Mouse (Mus musculus) MEL (cell line): ENCODE measurements around the gene Ccl7. TPM values are rescaled to one million over a fixed set of nuclear protein-coding genes. Genes with fewer than 3 reads are reported as not detected.

Source experiments
- DNase-seq: peaks from one replicate; pipeline ENCODE4 v3.0.0; 2011; ENCODE audit warnings: low read depth, low spot score
- H3K27ac ChIP-seq: 2 replicates; pipeline ENCODE4 v1.5.1; 2012; ENCODE audit warnings: low read depth, mild to moderate bottlenecking, control low read depth, low read length, moderate library complexity; ENCODE audit not compliant: control insufficient read depth
- H3K27me3 ChIP-seq, 2 experiments: fragments of 150-350 bp in 1 of 2; sonication (generic) in 1 of 2; 2 replicates each; pipeline ENCODE4 v1.6.1; 2012; ENCODE audit warnings: low read length in 2 of 2, mild to moderate bottlenecking in 2 of 2, improper control_type of control experiment in 1 of 2, moderate library complexity in 1 of 2; ENCODE audit not compliant: insufficient read depth in 2 of 2, control insufficient read depth in 1 of 2
- H3K36me3 ChIP-seq, 2 experiments: 2 replicates each; pipeline ENCODE4 v1.6.1; 2012 to 2014; ENCODE audit warnings: low read length in 2 of 2, improper control_type of control experiment in 1 of 2, inconsistent platforms in 1 of 2, mild to moderate bottlenecking in 1 of 2; ENCODE audit not compliant: insufficient read depth in 2 of 2, control insufficient read depth in 1 of 2
- H3K4me1 ChIP-seq, 2 experiments: fragments of 150-350 bp in 1 of 2; sonication (generic) in 1 of 2; 2 replicates each; pipeline ENCODE4 v1.6.1; 2012; ENCODE audit warnings: low read length in 2 of 2, improper control_type of control experiment in 1 of 2, mild to moderate bottlenecking in 1 of 2; ENCODE audit not compliant: insufficient read depth in 2 of 2, control insufficient read depth in 1 of 2
- H3K4me3 ChIP-seq, 2 experiments: fragments of 150-350 bp in 1 of 2; sonication (generic) in 1 of 2; 2 replicates each; pipeline ENCODE4 v1.5.1; 2012; ENCODE audit warnings: low read depth in 2 of 2, low read length in 2 of 2, mild to moderate bottlenecking in 2 of 2, moderate library complexity in 2 of 2, control low read depth in 1 of 2, improper control_type of control experiment in 1 of 2; ENCODE audit not compliant: control insufficient read depth in 1 of 2, insufficient read depth in 1 of 2
- H3K79me2 ChIP-seq: 2 replicates; pipeline ENCODE4 v1.6.1; 2012; ENCODE audit warnings: mild to moderate bottlenecking, low read length, moderate library complexity; ENCODE audit not compliant: control insufficient read depth, poor library complexity, insufficient read depth
- H3K9ac ChIP-seq: 2 replicates; pipeline ENCODE4 v1.6.1; 2012; ENCODE audit warnings: low read depth, mild to moderate bottlenecking, control low read depth, low read length, moderate library complexity; ENCODE audit not compliant: control insufficient read depth, poor library complexity, severe bottlenecking
- H3K9me3 ChIP-seq: fragments of 150-350 bp; sonication (generic); replicated peaks from 2 replicates; pipeline ENCODE4 v1.6.1; 2012; ENCODE audit warnings: mild to moderate bottlenecking, low read length, improper control_type of control experiment, moderate library complexity; ENCODE audit not compliant: insufficient read depth
- BHLHE40 ChIP-seq: IDR thresholded peaks from 2 replicates; pipeline ENCODE4 v1.6.1; 2012; ENCODE audit warnings: low read depth, mild to moderate bottlenecking, inconsistent platforms, low read length, improper control_type of control experiment, borderline replicate concordance
- CHD1 ChIP-seq: IDR thresholded peaks from 2 replicates; pipeline ENCODE4 v1.6.1; 2012; ENCODE audit warnings: low read depth, mild to moderate bottlenecking, inconsistent platforms, low read length, improper control_type of control experiment
- CHD2 ChIP-seq: IDR thresholded peaks from 2 replicates; pipeline ENCODE4 v1.6.1; 2011; ENCODE audit warnings: low read length, improper control_type of control experiment
- CTCF ChIP-seq, 3 experiments: IDR thresholded peaks in 2 of 3; conservative IDR thresholded peaks in 1 of 3; 2 replicates each; pipeline ENCODE4 v1.5.1; 2011 to 2012; ENCODE audit warnings: low read length in 3 of 3, low read depth in 2 of 3, mild to moderate bottlenecking in 2 of 3, improper control_type of control experiment in 1 of 3, inconsistent platforms in 1 of 3, mixed read lengths in 1 of 3, moderate library complexity in 1 of 3; ENCODE audit not compliant: control insufficient read depth in 1 of 3, insufficient read depth in 1 of 3, poor library complexity in 1 of 3, severe bottlenecking in 1 of 3
- E2F4 ChIP-seq: IDR thresholded peaks from 2 replicates; pipeline ENCODE4 v1.6.1; 2011; ENCODE audit warnings: low read depth, low read length, improper control_type of control experiment, borderline replicate concordance
- EP300 ChIP-seq, 2 experiments: IDR thresholded peaks; 2 replicates each; pipeline ENCODE4 v1.6.1; 2011; ENCODE audit warnings: improper control_type of control experiment in 2 of 2, low read length in 2 of 2, low read depth in 1 of 2, mild to moderate bottlenecking in 1 of 2
- ETS1 ChIP-seq: IDR thresholded peaks from 2 replicates; pipeline ENCODE4 v1.6.1; 2012; ENCODE audit warnings: low read depth, mild to moderate bottlenecking, inconsistent platforms, low read length, improper control_type of control experiment, moderate library complexity
- GATA1 ChIP-seq: IDR thresholded peaks from 2 replicates; pipeline ENCODE4 v1.6.1; 2011; ENCODE audit warnings: low read depth, low read length, improper control_type of control experiment
- HCFC1 ChIP-seq: IDR thresholded peaks from 2 replicates; pipeline ENCODE4 v1.6.1; 2012; ENCODE audit warnings: low read depth, mild to moderate bottlenecking, inconsistent platforms, low read length, improper control_type of control experiment, moderate library complexity
- KAT2A ChIP-seq: conservative IDR thresholded peaks from 2 replicates; pipeline ENCODE4 v1.6.1; 2012; ENCODE audit warnings: low read depth, low read length, improper control_type of control experiment, inconsistent platforms
- MAX ChIP-seq: IDR thresholded peaks from 2 replicates; pipeline ENCODE4 v1.6.1; 2011; ENCODE audit warnings: low read length, improper control_type of control experiment
- MAZ ChIP-seq: IDR thresholded peaks from 2 replicates; pipeline ENCODE4 v1.6.1; 2012; ENCODE audit warnings: low read depth, mild to moderate bottlenecking, inconsistent platforms, low read length, improper control_type of control experiment
- MEF2A ChIP-seq: IDR thresholded peaks from 2 replicates; pipeline ENCODE4 v1.6.1; 2014; ENCODE audit warnings: low read depth, mild to moderate bottlenecking, inconsistent platforms, low read length, improper control_type of control experiment; ENCODE audit not compliant: poor library complexity, insufficient replicate concordance, severe bottlenecking; ENCODE audit errors: extremely low read depth
- MYB ChIP-seq: IDR thresholded peaks from 2 replicates; pipeline ENCODE4 v1.6.1; 2011; ENCODE audit warnings: mild to moderate bottlenecking, low read depth, low read length, improper control_type of control experiment
- MYC ChIP-seq: IDR thresholded peaks from 2 replicates; pipeline ENCODE4 v1.6.1; 2011; ENCODE audit warnings: low read depth, mild to moderate bottlenecking, low read length, improper control_type of control experiment, moderate library complexity
- NRF1 ChIP-seq: IDR thresholded peaks from 2 replicates; pipeline ENCODE4 v1.6.1; 2014; ENCODE audit warnings: low read depth, mild to moderate bottlenecking, inconsistent platforms, low read length, improper control_type of control experiment, moderate library complexity; ENCODE audit not compliant: poor library complexity, insufficient read depth, severe bottlenecking
- POLR2AphosphoS2 ChIP-seq: IDR thresholded peaks from 2 replicates; pipeline ENCODE4 v1.6.1; 2011; ENCODE audit warnings: low read length, improper control_type of control experiment
- RAD21 ChIP-seq: IDR thresholded peaks from 2 replicates; pipeline ENCODE4 v1.6.1; 2011; ENCODE audit warnings: mild to moderate bottlenecking, low read depth, low read length, improper control_type of control experiment
- SMC3 ChIP-seq: IDR thresholded peaks from 2 replicates; pipeline ENCODE4 v1.6.1; 2011; ENCODE audit warnings: low read depth, low read length, improper control_type of control experiment
- TBP ChIP-seq: IDR thresholded peaks from 2 replicates; pipeline ENCODE4 v1.8.0; 2011; ENCODE audit warnings: low read depth, low read length, improper control_type of control experiment
- TCF12 ChIP-seq: IDR thresholded peaks from 2 replicates; pipeline ENCODE4 v1.6.1; 2014; ENCODE audit warnings: low read depth, mild to moderate bottlenecking, inconsistent platforms, low read length, improper control_type of control experiment, moderate library complexity
- UBTF ChIP-seq: IDR thresholded peaks from 2 replicates; pipeline ENCODE4 v1.6.1; 2012; ENCODE audit warnings: low read depth, mild to moderate bottlenecking, inconsistent platforms, low read length, improper control_type of control experiment, moderate library complexity, borderline replicate concordance; ENCODE audit not compliant: insufficient read depth
- USF1 ChIP-seq: IDR thresholded peaks from 2 replicates; pipeline ENCODE4 v1.6.1; 2014; ENCODE audit warnings: low read depth, mild to moderate bottlenecking, inconsistent platforms, low read length, improper control_type of control experiment, moderate library complexity
- USF2 ChIP-seq, 2 experiments: IDR thresholded peaks; 2 replicates each; pipeline ENCODE4 v1.6.1; 2011 to 2012; ENCODE audit warnings: improper control_type of control experiment in 2 of 2, low read length in 2 of 2, borderline replicate concordance in 1 of 2, inconsistent platforms in 1 of 2, low read depth in 1 of 2, mild to moderate bottlenecking in 1 of 2; ENCODE audit not compliant: insufficient read depth in 1 of 2
- ZC3H11A ChIP-seq: IDR thresholded peaks from 2 replicates; pipeline ENCODE4 v1.6.1; 2012; ENCODE audit warnings: low read depth, mild to moderate bottlenecking, inconsistent platforms, low read length, improper control_type of control experiment
- ZKSCAN1 ChIP-seq: IDR thresholded peaks from 2 replicates; pipeline ENCODE4 v1.6.1; 2012; ENCODE audit warnings: low read depth, mild to moderate bottlenecking, inconsistent platforms, low read length, improper control_type of control experiment, moderate library complexity
- ZMIZ1 ChIP-seq: IDR thresholded peaks from 2 replicates; pipeline ENCODE4 v1.6.1; 2012; ENCODE audit warnings: low read depth, mild to moderate bottlenecking, inconsistent platforms, low read length, improper control_type of control experiment, moderate library complexity
- polyA plus RNA-seq, 2 experiments: library from polyadenylated mRNA; stranded (reverse) in 1 of 2; unstranded in 1 of 2; fragments of >175 nt in 1 of 2; fragments of >200 nt in 1 of 2; gene quantifications; 2 replicates each; pipeline versions ENCODE4 v1.2.1 to v1.2.4; 2012; ENCODE audit warnings: low replicate concordance in 2 of 2, low read depth in 1 of 2; ENCODE audit not compliant: insufficient read length in 2 of 2, insufficient read depth in 1 of 2, missing spikeins in 1 of 2
- total RNA-seq: library from RNA; depleted of rRNA; stranded (reverse); fragments of 300-350 nt; gene quantifications from 2 replicates; pipeline ENCODE4 v1.2.3, GENCODE M21; 2012

Ccl7 gene
- total and polyA plus RNA-seq, 3 experiments = not detected

GRCm38 (mm10) chr11:82010115-82010514 lies 35.4 kb upstream of the Ccl7 start (continued):
- no peak for TF ChIP-seq USF2 (IDR thresholded peaks at IDR 0.05; ENCODE audit: borderline replicate concordance in 1 of 2, insufficient read depth in 1 of 2, low read depth in 1 of 2, low read length in 2 of 2)
- TF ChIP-seq POLR2AphosphoS2 = no peak

DNA sequence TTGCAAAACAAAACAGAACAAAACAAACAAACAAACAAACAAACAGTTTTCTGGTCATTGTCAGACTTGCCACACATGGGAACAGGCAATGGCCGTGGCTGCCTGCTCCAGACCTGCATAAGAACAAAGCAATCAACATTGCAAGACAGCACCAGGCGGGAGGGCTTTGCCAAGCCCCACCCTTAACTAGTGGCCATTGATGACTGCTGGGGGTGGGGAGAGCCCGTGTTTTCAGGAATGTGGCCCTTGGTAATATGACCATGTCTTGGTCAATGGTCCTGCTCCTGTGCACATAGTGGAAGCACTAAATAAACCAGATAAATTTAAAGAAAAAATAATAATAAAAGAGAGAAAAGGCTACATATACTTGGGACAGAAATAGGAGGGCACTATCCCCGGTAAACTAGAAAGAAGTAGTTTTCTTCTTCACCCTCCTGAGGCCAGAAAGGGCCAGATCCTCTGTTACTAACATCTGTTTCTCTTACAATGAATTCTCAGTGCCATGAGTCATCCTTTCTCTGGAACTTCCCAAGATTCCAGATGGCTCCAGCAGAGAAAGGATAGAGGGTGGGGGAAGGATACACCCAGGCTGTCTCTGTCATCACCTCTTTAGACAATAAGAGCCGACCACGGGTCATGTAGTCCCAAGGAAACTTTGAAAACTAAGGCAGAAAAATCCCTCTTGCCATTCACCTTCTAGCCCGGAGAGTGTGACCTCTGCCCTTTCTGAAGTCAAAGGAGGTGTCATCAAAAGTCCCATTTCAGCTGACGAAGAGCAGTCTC lies 33.9 kb upstream of the Ccl7 start:
- no peak overlapping the region for H3K4me3 ChIP-seq
- H3K9me3 ChIP-seq = no peaks in the 10 kb centered on the region
- no peak overlapping the region for H3K9ac ChIP-seq
- no peaks in the 10 kb centered on the region for H3K79me2 ChIP-seq
- H3K27me3 ChIP-seq = no peaks in the 10 kb centered on the region
- no peaks in the 10 kb centered on the region for H3K4me1 ChIP-seq
- H3K36me3 ChIP-seq = no peaks in the 10 kb centered on the region
- no peak overlapping the region for H3K27ac ChIP-seq
- no peak for DNase-seq
- no peak for TF ChIP-seq RAD21
- no peak for TF ChIP-seq E2F4
- no peak for TF ChIP-seq UBTF
- TF ChIP-seq TBP = no peak
- no peak for TF ChIP-seq ZC3H11A
- TF ChIP-seq ZKSCAN1 = no peak
- no peak for TF ChIP-seq CHD2
- TF ChIP-seq ETS1 = no peak
- TF ChIP-seq MYB = no peak
- no peak for TF ChIP-seq CTCF (IDR thresholded peaks at IDR 0.05 in 2 of 3, conservative IDR thresholded peaks at IDR 0.05 in 1 of 3; ENCODE audit: control insufficient read depth in 1 of 3, insufficient read depth in 1 of 3, low read depth in 2 of 3, low read length in 3 of 3, poor library complexity in 1 of 3, severe bottlenecking in 1 of 3)
- TF ChIP-seq MAZ = no peak

GRCm38 (mm10) chr11:82013756-82014155 lies 31.8 kb upstream of the Ccl7 start:
- H3K27me3 ChIP-seq = no peaks in the 10 kb centered on the region
- TF ChIP-seq MEF2A (no peak), MYC (no peak), UBTF (no peak), RAD21 (no peak), ZC3H11A (no peak), EP300 (IDR thresholded peaks at IDR 0.05; ENCODE audit: low read depth in 1 of 2, low read length in 2 of 2) (no peak), MAX (no peak), ZKSCAN1 (no peak), SMC3 (no peak), ZMIZ1 (no peak), HCFC1 (no peak), MAZ (no peak), KAT2A (no peak), NRF1 (no peak), POLR2AphosphoS2 (no peak), TCF12 (no peak), BHLHE40 (no peak), CHD1 (no peak), USF1 (no peak), GATA1 (no peak)
- no peaks in the 10 kb centered on the region for H3K9me3 ChIP-seq
- no peak overlapping the region for H3K27ac ChIP-seq
- no peaks in the 10 kb centered on the region for H3K36me3 ChIP-seq
- no peak overlapping the region for H3K9ac ChIP-seq
- no peaks in the 10 kb centered on the region for H3K79me2 ChIP-seq
- no peak overlapping the region for H3K4me3 ChIP-seq
- no peak for DNase-seq
- no peaks in the 10 kb centered on the region for H3K4me1 ChIP-seq
